Mouse (Mus musculus) B cell, adult 2 months (primary cell): ENCODE data around the gene Eme2.

ENCODE experiments used
- DNase-seq, 2 experiments: peaks; one replicate each; pipeline ENCODE4 v3.0.0; 2022

The Eme2 gene

DNA sequence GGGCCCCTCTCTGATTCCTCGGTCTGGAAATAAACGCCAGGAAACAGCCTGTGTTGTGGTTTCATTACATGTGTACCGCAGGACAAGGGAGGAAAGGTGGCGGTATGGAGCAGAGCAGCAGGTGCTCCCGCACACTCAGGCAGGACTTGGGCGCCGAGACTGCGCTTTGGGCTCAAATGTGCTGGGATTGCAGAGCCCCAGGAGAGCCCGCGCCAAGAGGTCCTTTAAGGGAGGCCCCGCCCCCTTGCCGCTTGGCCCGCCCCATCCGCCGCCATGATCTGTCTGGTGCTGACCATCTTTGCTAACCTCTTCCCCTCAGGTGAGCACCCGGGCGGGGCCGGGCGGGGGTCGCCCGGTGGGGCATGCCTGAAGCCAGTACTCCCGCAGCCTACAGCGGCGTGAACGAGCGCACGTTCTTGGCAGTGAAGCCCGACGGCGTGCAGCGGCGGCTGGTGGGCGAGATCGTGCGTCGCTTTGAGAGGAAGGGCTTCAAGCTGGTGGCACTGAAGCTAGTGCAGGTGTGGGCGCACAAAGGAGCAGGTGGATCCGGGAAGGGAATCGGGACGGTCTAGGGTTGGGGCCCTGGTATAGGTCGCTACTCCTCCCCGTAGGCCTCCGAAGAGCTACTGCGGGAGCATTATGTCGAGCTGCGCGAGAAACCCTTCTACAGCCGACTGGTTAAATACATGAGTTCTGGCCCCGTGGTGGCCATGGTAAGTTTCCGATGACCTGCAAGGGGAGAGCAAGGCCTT, 1.5 kb upstream of the Eme2 start, which contains the start of gene Nme3:
Nme3 (plus strand) TSS at position 260 of the 752 bp plus-strand sequence.
- peak; percentile 74 to 75 for DNase-seq

- DNase-seq, result peak; percentile 22 to 26
These were observed 819 bp upstream of the Eme2 start for GRCm38 (mm10) chr17:24895571-24896240.

GRCm38 (mm10) chr17:24894061-24894994, 559 bp downstream of the Eme2 start:
- no peak for DNase-seq

GRCm38 (mm10) chr17:24893276-24893675, 1.6 kb downstream of the Eme2 start:
- DNase-seq, result no peak

DNA sequence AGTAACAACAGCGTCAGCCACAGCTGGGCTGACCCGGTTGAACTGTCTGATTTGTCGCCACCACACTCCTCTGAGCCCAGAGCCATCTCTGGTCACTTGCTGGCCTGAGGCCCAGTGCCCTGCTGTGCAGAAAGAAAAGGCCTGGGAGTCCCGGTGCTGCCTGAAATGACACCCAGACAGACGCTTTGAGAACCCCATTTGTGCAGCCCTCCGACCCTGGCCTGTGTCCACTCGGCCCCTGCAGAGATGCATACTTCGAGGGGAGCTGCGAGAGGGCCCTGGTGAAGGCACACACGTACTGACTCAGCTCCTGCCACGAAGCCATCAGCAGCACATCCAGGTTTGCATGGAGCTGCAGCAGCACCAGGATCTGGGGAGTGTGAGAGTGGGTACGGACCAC, 2.1 kb downstream of the Eme2 start:
- no peak for DNase-seq

DNA sequence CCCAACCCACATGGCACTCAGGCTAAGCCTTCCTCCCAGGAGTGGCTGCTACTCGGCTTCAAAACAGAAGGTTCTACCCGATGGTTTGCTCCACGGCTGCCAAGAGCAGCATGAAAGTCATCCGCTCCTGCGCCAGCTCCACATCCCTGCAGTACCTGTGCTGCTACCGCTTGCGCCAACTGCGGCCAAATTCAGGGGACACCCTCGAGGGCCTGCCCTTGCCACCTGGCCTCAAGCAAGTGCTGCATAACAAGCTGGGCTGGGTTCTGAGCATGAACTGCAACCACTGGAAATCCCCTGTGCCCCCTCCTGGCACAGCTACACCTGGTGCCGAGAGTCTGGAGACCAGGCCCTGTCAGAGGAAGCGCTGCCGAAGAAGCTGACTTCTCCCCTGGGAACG, 3.6 kb downstream of the Eme2 start:
- DNase-seq, result no peak

GRCm38 (mm10) chr17:24890151-24891092, 4.5 kb downstream of the Eme2 start:
- DNase-seq, result no peak

DNA sequence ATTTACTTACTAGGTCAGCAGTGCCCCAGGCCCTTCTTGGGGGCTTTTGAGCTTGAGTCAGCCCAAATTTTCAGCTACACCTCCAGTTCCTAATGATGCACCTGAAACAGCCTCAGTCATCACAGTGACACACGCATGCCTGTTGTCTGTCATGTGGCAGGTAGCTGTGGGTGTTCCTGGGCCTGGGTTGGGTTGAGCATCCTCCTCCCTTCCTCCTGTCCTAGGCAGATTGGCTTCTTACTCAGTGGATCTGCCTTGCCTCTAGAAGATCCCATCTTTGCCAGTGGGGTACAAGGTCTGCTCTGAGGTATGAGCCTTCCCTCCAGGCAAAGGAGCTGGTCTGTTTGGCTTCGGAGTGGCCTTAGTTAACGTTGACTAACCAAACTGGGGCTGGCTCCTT, 6.0 kb downstream of the Eme2 start:
- DNase-seq, result no peak

- DNase-seq, result no peak
These were observed 7.4 kb downstream of the Eme2 start for GRCm38 (mm10) chr17:24887291-24888080.

GRCm38 (mm10) chr17:24886932-24887271, 8.0 kb downstream of the Eme2 start:
- DNase-seq, result no peak

DNA sequence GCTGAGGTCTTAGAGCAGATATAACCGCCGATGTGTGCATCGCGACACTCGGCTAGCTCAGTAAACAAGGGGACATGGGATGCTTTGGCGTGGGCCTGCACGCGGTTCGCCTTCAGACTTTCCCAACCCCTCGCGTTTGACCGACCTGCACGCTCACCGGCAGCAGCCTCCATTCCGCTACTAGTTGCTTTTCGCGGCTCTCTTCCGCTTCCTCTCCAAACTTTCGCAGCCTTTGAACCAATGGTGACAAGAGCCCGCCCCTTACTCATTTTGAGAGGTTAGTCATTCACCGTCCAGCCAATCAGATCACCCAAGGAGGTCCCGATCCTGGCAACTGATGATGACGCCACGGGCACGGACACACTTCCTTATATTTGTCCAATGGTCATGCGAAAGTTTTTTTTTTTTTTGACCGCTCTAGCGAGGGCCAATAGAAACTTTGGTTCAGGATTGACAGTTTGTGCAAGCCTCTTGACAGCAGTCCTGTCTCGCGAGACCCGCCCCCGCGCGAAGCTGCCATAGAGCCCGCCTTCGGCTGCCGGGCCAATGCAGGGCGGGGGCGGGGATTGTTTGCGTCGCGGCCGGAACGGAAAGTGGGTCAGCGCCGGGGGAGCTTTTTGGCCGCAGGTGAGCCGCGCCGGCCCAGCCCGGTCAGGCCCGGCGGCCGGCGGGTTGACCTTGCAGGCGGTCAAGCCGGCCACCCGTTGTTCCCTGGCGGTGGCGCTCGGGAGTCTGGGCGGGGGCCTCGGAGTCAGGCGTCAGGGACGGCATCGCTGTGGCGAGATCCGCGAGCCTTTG, 8.6 kb downstream of the Eme2 start, which contains the start of the genes Nubp2 and Spsb3:
Nubp2 (minus strand) TSS at position 216 of the 798 bp plus-strand sequence.
Spsb3 (plus strand) TSS at position 510 of the 798 bp plus-strand sequence.
- peak; percentile 96 to 97 for DNase-seq

DNA sequence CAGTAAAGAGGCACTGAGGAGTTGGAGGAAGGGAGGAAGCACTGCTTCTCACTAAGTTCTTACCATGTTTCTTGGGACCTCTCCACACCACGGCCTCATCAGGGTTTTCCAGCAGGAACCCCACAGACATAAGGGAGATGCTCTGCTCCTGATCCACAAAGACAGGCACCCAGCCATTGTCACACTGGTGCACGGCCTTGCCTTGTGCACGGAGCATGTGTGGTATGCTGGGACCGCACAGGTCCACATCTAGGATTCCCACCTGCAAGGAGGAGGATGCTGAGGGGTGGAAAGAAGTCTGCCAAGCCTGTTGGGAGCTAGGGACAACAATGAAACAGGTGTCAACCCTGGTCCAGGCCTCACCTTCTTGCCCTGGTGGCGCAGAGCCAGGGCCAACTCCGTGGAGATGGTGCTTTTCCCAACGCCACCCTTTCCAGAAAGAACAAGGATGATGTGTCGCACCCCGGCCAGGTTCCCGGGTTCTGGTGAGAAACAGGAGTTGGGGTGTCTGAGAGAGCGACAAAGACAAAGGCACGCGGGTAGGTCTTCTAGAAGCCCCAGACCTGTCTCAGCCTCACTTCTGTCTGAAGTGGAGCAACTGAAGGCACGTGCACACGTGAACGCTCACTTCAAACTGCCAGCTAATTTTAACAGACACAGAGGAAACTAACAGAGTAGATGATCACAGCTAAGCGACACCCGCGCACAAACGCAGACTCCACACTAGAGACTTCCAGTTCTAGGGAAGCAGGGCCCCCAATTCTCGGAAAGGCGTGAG, 9.3 kb downstream of the Eme2 start:
- DNase-seq, result no peak

DNA sequence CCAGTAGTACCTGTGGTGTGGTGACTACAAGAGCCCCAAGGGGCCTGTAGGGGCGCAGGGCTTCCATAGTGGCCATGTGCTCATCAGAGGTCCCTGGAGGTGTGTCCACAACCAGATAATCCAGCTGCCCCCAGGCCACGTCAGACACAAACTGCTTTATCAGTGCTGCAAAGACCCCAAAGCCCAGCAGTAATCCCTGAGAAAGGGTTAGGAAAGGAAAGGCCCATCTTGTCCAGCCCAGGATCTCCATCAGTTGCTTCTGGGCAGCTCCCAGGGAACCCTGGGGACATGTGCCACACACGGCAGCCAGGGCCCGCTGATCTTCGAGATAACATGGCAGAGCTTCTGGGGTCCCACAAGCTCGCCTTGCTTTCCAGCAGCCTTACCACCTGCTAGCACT, 10.5 kb downstream of the Eme2 start:
- DNase-seq, result no peak

DNA sequence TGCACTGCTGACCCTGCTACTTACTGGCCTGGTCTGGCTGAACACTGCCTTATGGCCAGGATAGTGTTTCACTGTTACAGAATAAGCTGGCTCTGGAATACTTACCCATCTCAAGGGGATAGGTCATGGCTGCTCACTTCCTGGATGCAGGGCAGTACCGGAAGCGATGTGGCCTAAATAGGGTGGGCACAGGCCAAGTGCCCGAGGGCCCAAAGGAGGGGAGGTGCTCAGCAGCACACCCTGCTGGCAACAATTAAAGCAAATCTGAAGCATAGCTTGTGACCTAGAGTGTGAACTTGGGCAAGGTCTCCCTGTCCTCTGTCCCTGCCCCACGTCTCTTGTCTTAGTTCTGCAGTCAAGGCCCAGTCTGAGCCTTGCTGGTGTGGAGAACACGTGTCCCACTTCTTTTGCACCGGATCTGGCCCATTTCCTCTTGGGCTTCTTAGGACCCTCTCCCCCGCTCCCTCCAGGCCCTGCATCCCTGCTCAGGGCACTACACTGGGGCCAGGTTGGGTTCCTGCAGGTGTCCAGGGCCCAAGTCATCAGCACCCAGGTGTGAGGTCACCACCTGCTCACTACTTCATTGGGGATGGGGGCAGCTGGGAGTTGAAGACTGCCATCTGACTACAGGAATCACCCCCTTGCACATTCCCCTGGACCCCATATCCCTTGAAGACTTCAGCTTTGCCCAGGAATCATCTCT, 13.0 kb downstream of the Eme2 start:
- peak; percentile 47 to 49 for DNase-seq

- DNase-seq, result no peak
These were observed 16.4 kb downstream of the Eme2 start for GRCm38 (mm10) chr17:24878531-24878930.

DNA sequence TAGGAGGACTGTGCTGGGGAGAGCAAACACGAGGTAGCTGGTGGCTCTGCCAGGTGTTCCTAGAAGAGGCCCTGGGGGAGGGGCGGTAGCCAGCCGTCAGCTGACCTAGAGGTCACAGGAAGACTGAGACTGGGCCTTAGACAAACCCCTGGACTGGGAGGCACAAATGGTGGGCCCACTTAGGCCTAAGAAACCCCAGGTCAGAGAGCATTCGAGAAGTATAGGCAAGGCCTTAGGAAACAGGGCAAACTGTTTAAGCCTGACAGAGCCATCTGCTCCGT, 16.8 kb downstream of the Eme2 start:
- no peak for DNase-seq

DNA sequence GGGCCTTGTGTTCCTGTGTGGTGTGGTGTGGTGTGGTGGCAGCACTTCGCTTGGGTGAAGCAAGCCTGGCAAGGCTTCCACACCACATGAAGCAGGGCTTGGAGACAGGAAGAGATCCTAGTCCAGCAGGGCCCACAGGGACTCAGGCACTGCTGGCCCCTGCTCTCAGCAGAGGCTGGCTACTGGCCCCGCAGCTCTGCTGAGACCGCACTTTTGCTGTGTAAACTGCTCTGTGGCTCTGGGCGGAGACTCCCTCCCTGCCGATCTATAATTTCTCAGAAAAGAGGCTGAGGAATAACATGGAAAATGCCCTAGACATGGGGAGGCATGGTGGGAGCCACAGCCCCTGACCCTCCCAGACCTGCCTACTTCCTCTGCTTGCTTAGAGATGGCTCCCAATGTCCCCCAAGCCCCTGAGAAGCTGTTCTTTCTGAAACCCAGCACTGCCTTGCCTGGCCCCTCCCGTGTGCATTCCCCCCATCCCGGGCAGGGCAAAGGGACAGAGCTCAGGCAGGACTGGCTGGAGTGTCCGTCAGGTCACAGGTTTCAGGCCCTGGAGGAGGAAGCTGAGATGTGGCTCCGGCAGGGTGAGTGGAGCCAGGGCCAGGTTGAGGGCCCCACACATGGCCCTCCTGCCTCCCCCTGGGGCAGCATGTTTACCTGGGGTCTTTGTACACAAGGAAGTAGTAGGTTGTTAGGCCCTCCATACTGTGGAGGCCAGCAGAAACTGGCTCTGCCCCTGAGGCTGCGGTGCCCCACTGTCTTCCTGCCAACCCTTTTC, 17.4 kb downstream of the Eme2 start:
- DNase-seq, result no peak

- DNase-seq, result no peak
These were observed 19.9 kb downstream of the Eme2 start for GRCm38 (mm10) chr17:24874989-24875388.
